Mouse (Mus musculus): ENCODE measurements around the gene Dock7. TPM values are rescaled to one million over a fixed set of nuclear protein-coding genes. Genes with fewer than 3 reads are reported as not detected.
"Not testable (repeated sequence)": the region's sequence is repeated elsewhere in the genome, so short reads cannot be mapped to it uniquely, and the experiment has no call there.

Dock7 gene
- polyA plus RNA-seq, 1 experiment from 2014 or later, result 51.3 TPM

GRCm38 (mm10) chr4:98960243-98960642 is 160.5 kb downstream of the Dock7 start:
- no peak for ATAC-seq (ENCODE audit: insufficient read depth, low FRiP score)
- 87% methylated on average over 3 of the region's 3 CpGs for WGBS
- Histone ChIP-seq H3K4me2 (ENCODE audit: low read depth, low read length) (no peak overlapping the region), H3K27me3 (ENCODE audit: control insufficient read depth, insufficient read depth, low read length) (no peaks in the 10 kb centered on the region), H3K4me1 (ENCODE audit: control insufficient read depth, insufficient read depth, low read length) (no peaks in the 10 kb centered on the region), H3K4me3 (replicated peaks; ENCODE audit: low read length) (no peak overlapping the region), H3K9me3 (replicated peaks; ENCODE audit: control insufficient read depth, low read length) (no peaks in the 10 kb centered on the region), H3K9ac (ENCODE audit: low read length) (no peak overlapping the region), H3K36me3 (ENCODE audit: control insufficient read depth, insufficient read depth, low read length) (peaks cover 10% of the 10 kb centered on the region; the same call in 1 of the 2 replicates), H3K27ac (ENCODE audit: low read length) (no peak overlapping the region)

GRCm38 (mm10) chr4:98955986-98956385 is 164.7 kb downstream of the Dock7 start:
- Histone ChIP-seq H3K4me3 (replicated peaks; ENCODE audit: low read length) (no peak overlapping the region), H3K27ac (ENCODE audit: low read length) (no peak overlapping the region), H3K9me3 (replicated peaks; ENCODE audit: control insufficient read depth, low read length) (no peaks in the 10 kb centered on the region), H3K4me1 (ENCODE audit: control insufficient read depth, insufficient read depth, low read length) (no peaks in the 10 kb centered on the region), H3K9ac (ENCODE audit: low read length) (no peak overlapping the region), H3K4me2 (ENCODE audit: low read depth, low read length) (no peak overlapping the region), H3K36me3 (ENCODE audit: control insufficient read depth, insufficient read depth, low read length) (peaks cover 5% of the 10 kb centered on the region; the same call in 1 of the 2 replicates), H3K27me3 (ENCODE audit: control insufficient read depth, insufficient read depth, low read length) (no peaks in the 10 kb centered on the region)
- 91% methylated on average over 8 of the region's 8 CpGs for WGBS
- ATAC-seq (ENCODE audit: insufficient read depth, low FRiP score), result no peak

- no peak for ATAC-seq (ENCODE audit: insufficient read depth, low FRiP score)
- H3K4me2 ChIP-seq (ENCODE audit: low read depth, low read length), result no peak overlapping the region
- H3K9ac ChIP-seq (ENCODE audit: low read length), result no peak overlapping the region
- no peak overlapping the region for H3K27ac ChIP-seq (ENCODE audit: low read length)
- H3K9me3 ChIP-seq (replicated peaks; ENCODE audit: control insufficient read depth, low read length), result no peaks in the 10 kb centered on the region
- H3K36me3 ChIP-seq (ENCODE audit: control insufficient read depth, insufficient read depth, low read length), result peaks cover 3% of the 10 kb centered on the region; the same call in 1 of the 2 replicates
- H3K4me3 ChIP-seq (replicated peaks; ENCODE audit: low read length), result no peak overlapping the region
- no peaks in the 10 kb centered on the region for H3K27me3 ChIP-seq (ENCODE audit: control insufficient read depth, insufficient read depth, low read length)
- no peaks in the 10 kb centered on the region for H3K4me1 ChIP-seq (ENCODE audit: control insufficient read depth, insufficient read depth, low read length)
These were observed 170.2 kb downstream of the Dock7 start for GRCm38 (mm10) chr4:98950563-98950962.

- H3K27ac ChIP-seq (ENCODE audit: low read length); H3K27me3 ChIP-seq (ENCODE audit: control insufficient read depth, insufficient read depth, low read length); H3K9me3 ChIP-seq (replicated peaks; ENCODE audit: control insufficient read depth, low read length); H3K4me1 ChIP-seq (ENCODE audit: control insufficient read depth, insufficient read depth, low read length); H3K9ac ChIP-seq (ENCODE audit: low read length); H3K4me2 ChIP-seq (ENCODE audit: low read depth, low read length); H3K4me3 ChIP-seq (replicated peaks; ENCODE audit: low read length); ATAC-seq (ENCODE audit: insufficient read depth, low FRiP score); H3K36me3 ChIP-seq (ENCODE audit: control insufficient read depth, insufficient read depth, low read length): not testable (repeated sequence)
- WGBS, result 87% methylated on average over 6 of the region's 6 CpGs
These were observed 182.5 kb downstream of the Dock7 start for GRCm38 (mm10) chr4:98938210-98938609.

GRCm38 (mm10) chr4:98936036-98936435 is 184.7 kb downstream of the Dock7 start:
- Histone ChIP-seq H3K9me3 (replicated peaks; ENCODE audit: control insufficient read depth, low read length) (no peaks in the 10 kb centered on the region), H3K4me3 (replicated peaks; ENCODE audit: low read length) (no peak overlapping the region), H3K4me1 (ENCODE audit: control insufficient read depth, insufficient read depth, low read length) (no peaks in the 10 kb centered on the region), H3K27me3 (ENCODE audit: control insufficient read depth, insufficient read depth, low read length) (no peaks in the 10 kb centered on the region), H3K4me2 (ENCODE audit: low read depth, low read length) (no peak overlapping the region), H3K36me3 (ENCODE audit: control insufficient read depth, insufficient read depth, low read length) (peaks cover 11% of the 10 kb centered on the region), H3K27ac (ENCODE audit: low read length) (no peak overlapping the region), H3K9ac (ENCODE audit: low read length) (no peak overlapping the region)
- no peak for ATAC-seq (ENCODE audit: insufficient read depth, low FRiP score)
- 80% methylated on average over 6 of the region's 6 CpGs for WGBS

- ATAC-seq (ENCODE audit: insufficient read depth, low FRiP score), result no peak
- no peak overlapping the region for H3K27ac ChIP-seq (ENCODE audit: low read length)
- H3K4me1 ChIP-seq (ENCODE audit: control insufficient read depth, insufficient read depth, low read length), result peaks cover 10% of the 10 kb centered on the region
- 9% methylated on average over 6 of the region's 6 CpGs for WGBS
- H3K4me2 ChIP-seq (ENCODE audit: low read depth, low read length), result peak overlapping the region; percentile 91
- H3K4me3 ChIP-seq (replicated peaks; ENCODE audit: low read length), result peak overlapping the region; percentile 79
- no peaks in the 10 kb centered on the region for H3K27me3 ChIP-seq (ENCODE audit: control insufficient read depth, insufficient read depth, low read length)
- H3K36me3 ChIP-seq (ENCODE audit: control insufficient read depth, insufficient read depth, low read length), result no peaks in the 10 kb centered on the region
- no peaks in the 10 kb centered on the region for H3K9me3 ChIP-seq (replicated peaks; ENCODE audit: control insufficient read depth, low read length)
- H3K9ac ChIP-seq (ENCODE audit: low read length), result peak overlapping the region; percentile 57
These were observed 195.4 kb downstream of the Dock7 start for GRCm38 (mm10) chr4:98925250-98925781.

- Histone ChIP-seq H3K4me3 (replicated peaks; ENCODE audit: low read length) (peak overlapping the region; percentile 79), H3K9ac (ENCODE audit: low read length) (peak overlapping the region; percentile 91), H3K36me3 (ENCODE audit: control insufficient read depth, insufficient read depth, low read length) (no peaks in the 10 kb centered on the region), H3K27me3 (ENCODE audit: control insufficient read depth, insufficient read depth, low read length) (no peaks in the 10 kb centered on the region), H3K9me3 (replicated peaks; ENCODE audit: control insufficient read depth, low read length) (no peaks in the 10 kb centered on the region), H3K27ac (ENCODE audit: low read length) (peak overlapping the region; percentile 100), H3K4me2 (ENCODE audit: low read depth, low read length) (peak overlapping the region; percentile 91), H3K4me1 (ENCODE audit: control insufficient read depth, insufficient read depth, low read length) (peaks cover 10% of the 10 kb centered on the region)
- no peak for ATAC-seq (ENCODE audit: insufficient read depth, low FRiP score)
- 0% methylated on average over 2 of the region's 2 CpGs for WGBS
These were observed 195.9 kb downstream of the Dock7 start for GRCm38 (mm10) chr4:98924906-98925178.

- peak overlapping the region; percentile 79 for H3K4me3 ChIP-seq (replicated peaks; ENCODE audit: low read length)
- no peaks in the 10 kb centered on the region for H3K9me3 ChIP-seq (replicated peaks; ENCODE audit: control insufficient read depth, low read length)
- no peaks in the 10 kb centered on the region for H3K36me3 ChIP-seq (ENCODE audit: control insufficient read depth, insufficient read depth, low read length)
- H3K27ac ChIP-seq (ENCODE audit: low read length), result peak overlapping the region; percentile 100
- WGBS, result under 1% methylated on average over 52 of the region's 66 CpGs
- peaks cover 10% of the 10 kb centered on the region for H3K4me1 ChIP-seq (ENCODE audit: control insufficient read depth, insufficient read depth, low read length)
- H3K9ac ChIP-seq (ENCODE audit: low read length), result peak overlapping the region; percentile 91
- ATAC-seq (ENCODE audit: insufficient read depth, low FRiP score), result peak; percentile 3
- peak overlapping the region; percentile 91 for H3K4me2 ChIP-seq (ENCODE audit: low read depth, low read length)
- no peaks in the 10 kb centered on the region for H3K27me3 ChIP-seq (ENCODE audit: control insufficient read depth, insufficient read depth, low read length)
These were observed 196.4 kb downstream of the Dock7 start for GRCm38 (mm10) chr4:98924071-98924905.

- peak within 1 kb of the TSS; percentile 91 for H3K4me2 ChIP-seq (ENCODE audit: low read depth, low read length)
- H3K4me1 ChIP-seq (ENCODE audit: control insufficient read depth, insufficient read depth, low read length), result peaks cover 10% of the 10 kb centered on the region
- H3K9ac ChIP-seq (ENCODE audit: low read length), result peak within 1 kb of the TSS; percentile 91
- 0 out of 2 replicates have a peak, but pooled peaks cover 3% of the 10 kb centered on the region for H3K9me3 ChIP-seq (replicated peaks; ENCODE audit: control insufficient read depth, low read length)
- no peaks in the 10 kb centered on the region for H3K36me3 ChIP-seq (ENCODE audit: control insufficient read depth, insufficient read depth, low read length)
- H3K27me3 ChIP-seq (ENCODE audit: control insufficient read depth, insufficient read depth, low read length), result no peaks in the 10 kb centered on the region
- ATAC-seq (ENCODE audit: insufficient read depth, low FRiP score), result peak; percentile 19
- WGBS, result under 1% methylated on average over 61 of the region's 67 CpGs
- H3K27ac ChIP-seq (ENCODE audit: low read length), result peak within 1 kb of the TSS; percentile 100
- peak within 1 kb of the TSS; percentile 79 for H3K4me3 ChIP-seq (replicated peaks; ENCODE audit: low read length)
These were observed 197.1 kb downstream of the Dock7 start, which contains the start of gene Usp1 for GRCm38 (mm10) chr4:98923568-98924070. Gene Usp1, plus strand, starts transcription at chr4:98923810.
